Comparison of ENCODE assay signal across 11 mouse cellular contexts in the genomic region with DNA sequence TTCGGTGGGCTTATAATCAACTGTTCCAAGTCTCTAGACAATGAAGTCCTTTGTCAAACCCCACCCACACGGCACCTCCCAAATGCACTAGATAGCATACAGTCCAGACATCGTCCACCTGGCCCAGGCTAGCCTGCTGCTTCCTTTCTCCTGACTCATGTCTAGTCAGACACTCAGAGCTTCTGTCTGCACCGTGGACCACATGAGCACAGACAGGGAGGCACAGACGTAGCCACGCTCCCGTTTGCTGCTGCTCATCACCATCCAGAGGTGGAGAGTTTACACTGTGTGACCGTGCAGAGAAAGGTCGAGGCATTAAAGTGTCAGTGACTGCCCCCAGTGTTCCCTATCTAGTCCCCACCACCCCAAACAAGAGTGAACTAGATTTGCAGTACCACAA. TPM values are rescaled to one million over a fixed set of nuclear protein-coding genes. Genes with fewer than 3 reads are reported as not detected.
DNase-seq lines count a peak whose midpoint lies in the region; ATAC-seq and TF ChIP-seq lines count a peak whose summit lies in the region.
"Had no signal": no experiment of that assay in that cellular context is flagged by ENCODE, and none has a peak within 500 bp of the region (broad histone marks: within the 10 kb centered on the region; RNA-seq: fewer than 3 reads in every experiment).

No protein-coding gene starts in this region.

- WGBS in forebrain, embryonic 16.5 days, result 61% methylated on average over 9 of the region's 9 CpGs
- WGBS in forebrain, embryonic 10.5 days, result 74% methylated on average over 9 of the region's 9 CpGs
- WGBS in kidney, embryonic 16.5 days, result 37% methylated on average over 9 of the region's 9 CpGs

- no peaks in the 10 kb centered on the region for H3K9me3 ChIP-seq in forebrain, embryonic 16.5 days (ENCODE audit: control insufficient read depth, low read length)
- no peaks in the 10 kb centered on the region for H3K9me3 ChIP-seq in forebrain, embryonic 10.5 days
- H3K9me3 ChIP-seq in kidney, embryonic 16.5 days (ENCODE audit: low read length), result no peaks in the 10 kb centered on the region
- H3K9me3 ChIP-seq: limb, embryonic 12.5 days had no signal

- H3K27ac ChIP-seq in forebrain, embryonic 16.5 days (ENCODE audit: low read length), result no peak overlapping the region
- no peak overlapping the region for H3K27ac ChIP-seq in forebrain, embryonic 10.5 days
- H3K27ac ChIP-seq in kidney, embryonic 16.5 days (ENCODE audit: low read length), result no peak overlapping the region
- no peak overlapping the region for H3K27ac ChIP-seq in left cerebral cortex, adult 2 months
- H3K27ac ChIP-seq: limb, embryonic 12.5 days had no signal

- DNase-seq in forebrain, embryonic 10.5 days (ENCODE audit: extremely low spot score, low spot score), result no peak
- no peak for DNase-seq in kidney, postnatal 25 days
- peak; percentile 59 for DNase-seq in MN1 (ENCODE audit: low spot score)
- peak; percentile 16 for DNase-seq in mesoderm, embryonic 11.5 days (ENCODE audit: low read depth, low spot score)
- no peak for DNase-seq in gastrocnemius, postnatal 4 days (ENCODE audit: low spot score in 2 of 2)
- DNase-seq in left cerebral cortex, adult 2 months (ENCODE audit: extremely low spot score in 1 of 2, low spot score in 2 of 2), result no peak
- DNase-seq: cerebellum, adult 9-10 months had no signal

- no peak overlapping the region for H3K9ac ChIP-seq in forebrain, embryonic 16.5 days (replicated peaks; ENCODE audit: low read depth, low read length)
- H3K9ac ChIP-seq in kidney, embryonic 16.5 days (replicated peaks; ENCODE audit: low read length), result no peak overlapping the region
- H3K9ac ChIP-seq: limb, embryonic 12.5 days had no signal

- peaks cover 12% of the 10 kb centered on the region for H3K4me1 ChIP-seq in forebrain, embryonic 16.5 days (replicated peaks; ENCODE audit: control insufficient read depth, insufficient read depth, low read length)
- peaks cover 10% of the 10 kb centered on the region for H3K4me1 ChIP-seq in forebrain, embryonic 10.5 days
- H3K4me1 ChIP-seq in kidney, embryonic 16.5 days (ENCODE audit: insufficient read depth, low read length), result peaks cover 14% of the 10 kb centered on the region

- no peak overlapping the region for H3K4me3 ChIP-seq in forebrain, embryonic 16.5 days (replicated peaks; ENCODE audit: low read length)
- no peak overlapping the region for H3K4me3 ChIP-seq in forebrain, embryonic 10.5 days
- no peak overlapping the region for H3K4me3 ChIP-seq in kidney, embryonic 16.5 days (ENCODE audit: low read length)
- no peak overlapping the region for H3K4me3 ChIP-seq in left cerebral cortex, adult 2 months
- H3K4me3 ChIP-seq: limb, embryonic 12.5 days had no signal

- no peaks in the 10 kb centered on the region for H3K36me3 ChIP-seq in forebrain, embryonic 16.5 days (ENCODE audit: control insufficient read depth, insufficient read depth)
- H3K36me3 ChIP-seq in forebrain, embryonic 10.5 days (replicated peaks), result no peaks in the 10 kb centered on the region
- no peaks in the 10 kb centered on the region for H3K36me3 ChIP-seq in kidney, embryonic 16.5 days (ENCODE audit: insufficient read depth, low read length)
- H3K36me3 ChIP-seq: limb, embryonic 12.5 days had no signal

- ATAC-seq in forebrain, embryonic 16.5 days, result peak; percentile 29; the same call in 1 of the 2 replicates
- peak; percentile 28 for ATAC-seq in kidney, embryonic 16.5 days (ENCODE audit: low FRiP score, low TSS enrichment)

- TF ChIP-seq CTCF in left cerebral cortex, adult 2 months (IDR thresholded peaks at IDR 0.05), result no peak

- no peak overlapping the region for H3K4me2 ChIP-seq in forebrain, embryonic 16.5 days (ENCODE audit: low read length)
- H3K4me2 ChIP-seq in kidney, embryonic 16.5 days (replicated peaks; ENCODE audit: low read depth, low read length), result no peak overlapping the region
- H3K4me2 ChIP-seq: heart, embryonic 11.5 days; limb, embryonic 12.5 days had no signal

- intact Hi-C loops in left cerebral cortex, adult 2 months (cut with DNase I), result loop anchor here (2.0 to 10.0 kb wide), 2 partner anchors 119 to 193 kb away; a partner anchor contains a TSS

- H3K27me3 ChIP-seq in forebrain, embryonic 16.5 days (replicated peaks; ENCODE audit: control insufficient read depth, insufficient read depth, low read length), result no peaks in the 10 kb centered on the region; the same call in 1 of the 2 replicates
- H3K27me3 ChIP-seq in forebrain, embryonic 10.5 days (ENCODE audit: poor library complexity, severe bottlenecking), result no peaks in the 10 kb centered on the region
- no peaks in the 10 kb centered on the region for H3K27me3 ChIP-seq in kidney, embryonic 16.5 days (ENCODE audit: insufficient read depth, low read length)
- H3K27me3 ChIP-seq: limb, embryonic 12.5 days had no signal

RNA-seq across cellular contexts. Expression of a gene that starts 29.4 kb away (rescaled TPM):
- 0.85 and 1.2 TPM in 2 replicates for polyA plus RNA-seq in forebrain, embryonic 16.5 days (2015; fragmentation: Nextera tagmentation; extraction: Ambion mirVana)
- 0.18 and 0.27 TPM in 2 replicates for polyA plus RNA-seq in forebrain, embryonic 10.5 days (2016; fragmentation: Nextera tagmentation; extraction: Ambion mirVana)
- 0.82 and 0.89 TPM in 2 replicates for polyA plus RNA-seq in kidney, embryonic 16.5 days (2015; fragmentation: Nextera tagmentation; extraction: Ambion mirVana)
- 1 to 10 TPM; 2.0 TPM for total RNA-seq in gastrocnemius, postnatal 4 days (2021)
- under 1 TPM; 0.23 to 0.36 TPM for total RNA-seq in left cerebral cortex, adult 2 months (2021)

Comparison
In these comparisons a context has a peak if more than half of its experiments do, and no peak if none do; other contexts are left out.
1. DNase-seq: peak in MN1 (single experiment) and mesoderm, embryonic 11.5 days (single experiment); none in forebrain, embryonic 10.5 days (single experiment), kidney, postnatal 25 days (0 of 2), gastrocnemius, postnatal 4 days (0 of 2) and left cerebral cortex, adult 2 months (0 of 2).